Comparison of ENCODE assay signal across 8 mouse cellular contexts in the genomic region with DNA sequence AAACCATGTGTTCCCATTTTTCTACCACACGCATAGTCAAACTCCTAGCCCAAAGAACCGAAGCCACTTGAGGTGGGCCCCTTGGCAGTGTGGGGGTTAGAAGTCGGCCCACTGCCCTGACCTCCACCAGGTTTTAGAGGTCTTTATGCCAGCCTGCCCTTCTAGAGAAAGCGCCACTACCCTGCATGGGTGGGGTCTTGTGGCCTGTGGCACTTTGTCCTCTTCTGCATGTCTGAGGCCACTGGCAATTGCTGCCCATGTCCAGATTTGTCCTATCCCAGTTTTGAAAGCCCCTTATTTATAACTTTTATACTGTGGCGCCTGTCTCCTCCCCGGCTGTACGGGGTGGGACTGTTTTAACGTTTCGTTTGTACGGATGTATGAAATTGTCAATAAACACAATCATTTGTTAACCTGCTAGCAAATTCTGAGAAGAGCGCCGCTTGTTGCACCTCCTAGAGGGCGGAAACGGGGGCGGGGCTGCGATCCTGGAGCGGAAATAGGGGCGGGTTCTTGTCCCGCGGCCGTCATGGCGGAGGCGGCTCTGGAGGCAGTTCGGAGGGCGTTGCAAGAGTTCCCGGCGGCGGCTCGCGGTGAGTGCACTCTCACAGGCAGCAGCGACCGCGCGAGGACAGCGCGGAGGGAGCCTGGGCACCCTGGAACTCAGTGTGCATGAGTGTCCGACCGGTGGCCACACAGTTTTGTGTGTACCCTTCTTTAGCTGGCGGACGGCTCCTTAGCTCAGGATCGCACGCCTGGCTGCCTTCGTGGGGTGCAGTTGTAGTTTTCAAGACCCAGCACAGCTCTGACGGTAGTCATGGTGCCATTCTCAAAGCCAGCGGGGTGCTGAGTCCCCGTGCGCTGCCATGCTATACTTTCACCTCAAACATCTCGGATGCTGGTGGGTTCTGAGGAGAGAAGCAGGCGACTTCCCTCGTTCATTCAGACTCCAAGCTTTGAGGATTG. TPM values are rescaled to one million over a fixed set of nuclear protein-coding genes. Genes with fewer than 3 reads are reported as not detected.
A peak's percentile ranks its signal among the peaks of the same experiment; 100 is the strongest.
DNase-seq lines count a peak whose midpoint lies in the region; ATAC-seq and TF ChIP-seq lines count a peak whose summit lies in the region.

A gene (plus strand): TSS at position 500 of the 966 bp plus-strand sequence.
A gene (plus strand): TSS at position 510 of the 966 bp plus-strand sequence.

- H3K79me2 ChIP-seq in liver, adult 2 months (ENCODE audit: control insufficient read depth, insufficient read depth, low read length) = no peaks in the 10 kb centered on the region
- H3K79me2 ChIP-seq in myocyte (ENCODE audit: control insufficient read depth, insufficient read depth) = no peaks in the 10 kb centered on the region

- H3K4me2 ChIP-seq in kidney, embryonic 16.5 days (replicated peaks; ENCODE audit: low read depth, low read length) = peak within 1 kb of the TSS; percentile 78
- peak within 1 kb of the TSS; percentile 86 for H3K4me2 ChIP-seq in myocyte (ENCODE audit: low read depth)

- H3K9ac ChIP-seq in kidney, embryonic 16.5 days (replicated peaks; ENCODE audit: low read length) = peak within 1 kb of the TSS; percentile 91
- peak within 1 kb of the TSS; percentile 80 for H3K9ac ChIP-seq in liver, adult 2 months (ENCODE audit: low read depth, low read length)

- DNase-seq in A20 (ENCODE audit: low read depth, low spot score) = peak; percentile 95
- DNase-seq in heart, embryonic 10.5 days (ENCODE audit: low spot score) = peak; percentile 96
- DNase-seq in liver, adult 2 months (ENCODE audit: extremely low read depth, low read depth, low spot score) = peak; percentile 75
- peak; percentile 90 for DNase-seq in splenic B cell, adult 2 months (ENCODE audit: low read depth, low spot score)

- peak; percentile 91 for ATAC-seq in kidney, embryonic 16.5 days (ENCODE audit: low FRiP score, low TSS enrichment)

- peak within 1 kb of the TSS; percentile 51 for H3ac ChIP-seq in myocyte (ENCODE audit: control insufficient read depth, insufficient read length)

- H3K27me3 ChIP-seq in heart, embryonic 10.5 days (ENCODE audit: insufficient read depth, poor library complexity, severe bottlenecking) = no peaks in the 10 kb centered on the region
- H3K27me3 ChIP-seq in kidney, embryonic 16.5 days (ENCODE audit: insufficient read depth, low read length) = no peaks in the 10 kb centered on the region
- H3K27me3 ChIP-seq in liver, adult 2 months (ENCODE audit: control insufficient read depth, insufficient read depth, low read length) = no peaks in the 10 kb centered on the region
- no peaks in the 10 kb centered on the region for H3K27me3 ChIP-seq in myocyte (ENCODE audit: control insufficient read depth, insufficient read depth, insufficient read length)
- H3K27me3 ChIP-seq in splenic B cell, adult 2 months (ENCODE audit: control insufficient read depth, insufficient read depth, low read length, poor library complexity, severe bottlenecking) = no peaks in the 10 kb centered on the region

- no peak; the same call in 1 of the 2 replicates for TF ChIP-seq POLR2A in bone marrow macrophage, adult 2 months (IDR thresholded peaks at IDR 0.05; ENCODE audit: borderline replicate concordance, low read depth, low read length)
- TF ChIP-seq POLR2A in embryonic fibroblast, embryonic 13.5 days (IDR thresholded peaks at IDR 0.05; ENCODE audit: low read depth, low read length) = peak; percentile 95
- peak; percentile 88 for TF ChIP-seq POLR2A in liver, adult 2 months (IDR thresholded peaks at IDR 0.05; ENCODE audit: extremely low read depth, insufficient read depth, low read length)
- TF ChIP-seq POLR2A in myocyte (IDR thresholded peaks at IDR 0.05; ENCODE audit: insufficient read length, low read depth) = peak; percentile 88

- peak within 1 kb of the TSS; percentile 51 for H3K27ac ChIP-seq in bone marrow macrophage, adult 2 months (ENCODE audit: insufficient read depth, low read depth, low read length)
- peak within 1 kb of the TSS; percentile 45 for H3K27ac ChIP-seq in embryonic fibroblast, embryonic 13.5 days (ENCODE audit: insufficient read depth, low read length)
- H3K27ac ChIP-seq in heart, embryonic 10.5 days = peak within 1 kb of the TSS; percentile 93
- peak within 1 kb of the TSS; percentile 93 for H3K27ac ChIP-seq in kidney, embryonic 16.5 days (ENCODE audit: low read length)
- H3K27ac ChIP-seq in liver, adult 2 months (replicated peaks; ENCODE audit: insufficient read depth, low read depth, low read length) = peak within 1 kb of the TSS; percentile 62

- H3K4me3 ChIP-seq in bone marrow macrophage, adult 2 months (ENCODE audit: insufficient read depth, low read length) = peak within 1 kb of the TSS; percentile 94
- peak within 1 kb of the TSS; percentile 66 for H3K4me3 ChIP-seq in embryonic fibroblast, embryonic 13.5 days (ENCODE audit: insufficient read depth, low read length)
- peak within 1 kb of the TSS; percentile 84 for H3K4me3 ChIP-seq in heart, embryonic 10.5 days
- H3K4me3 ChIP-seq in kidney, embryonic 16.5 days (ENCODE audit: low read length) = peak within 1 kb of the TSS; percentile 84
- H3K4me3 ChIP-seq in liver, adult 2 months (ENCODE audit: insufficient read depth, low read depth, low read length) = peak within 1 kb of the TSS; percentile 73
- H3K4me3 ChIP-seq in myocyte = peak within 1 kb of the TSS; percentile 57

- WGBS in heart, embryonic 10.5 days = 5% methylated on average over 50 of the region's 50 CpGs
- WGBS in kidney, embryonic 16.5 days = 5% methylated on average over 50 of the region's 50 CpGs
- 6% methylated on average over 50 of the region's 50 CpGs for WGBS in liver, adult 2 months

- H3K4me1 ChIP-seq in bone marrow macrophage, adult 2 months (ENCODE audit: control insufficient read depth, insufficient read depth, low read length) = peaks cover 14% of the 10 kb centered on the region
- peaks cover 5% of the 10 kb centered on the region for H3K4me1 ChIP-seq in embryonic fibroblast, embryonic 13.5 days (ENCODE audit: control insufficient read depth, insufficient read depth, low read length)
- H3K4me1 ChIP-seq in heart, embryonic 10.5 days = peaks cover 22% of the 10 kb centered on the region
- H3K4me1 ChIP-seq in kidney, embryonic 16.5 days (ENCODE audit: insufficient read depth, low read length) = peaks cover 9% of the 10 kb centered on the region
- peaks cover 5% of the 10 kb centered on the region for H3K4me1 ChIP-seq in liver, adult 2 months (ENCODE audit: control insufficient read depth, insufficient read depth, low read length)

- TF ChIP-seq CTCF in bone marrow macrophage, adult 2 months (IDR thresholded peaks at IDR 0.05; ENCODE audit: low read depth, low read length) = no peak
- no peak for TF ChIP-seq CTCF in embryonic fibroblast, embryonic 13.5 days (IDR thresholded peaks at IDR 0.05; ENCODE audit: borderline replicate concordance, insufficient read depth, low read length)
- no peak for TF ChIP-seq CTCF in liver, adult 2 months (IDR thresholded peaks at IDR 0.05; ENCODE audit: low read depth, low read length)

- peaks cover 64% of the 10 kb centered on the region for H3K36me3 ChIP-seq in heart, embryonic 10.5 days
- peaks cover 36% of the 10 kb centered on the region for H3K36me3 ChIP-seq in kidney, embryonic 16.5 days (ENCODE audit: insufficient read depth, low read length)
- H3K36me3 ChIP-seq in liver, adult 2 months (ENCODE audit: control insufficient read depth, insufficient read depth, low read length) = no peaks in the 10 kb centered on the region
- H3K36me3 ChIP-seq in myocyte (ENCODE audit: control insufficient read depth, insufficient read depth) = no peaks in the 10 kb centered on the region
- H3K36me3 ChIP-seq in splenic B cell, adult 2 months (ENCODE audit: control insufficient read depth, insufficient read depth, low read length, poor library complexity, severe bottlenecking) = no peaks in the 10 kb centered on the region; the same call in 1 of the 2 replicates

- H3K9me3 ChIP-seq in heart, embryonic 10.5 days = no peaks in the 10 kb centered on the region
- H3K9me3 ChIP-seq in kidney, embryonic 16.5 days (ENCODE audit: low read length) = no peaks in the 10 kb centered on the region

TF ChIP-seq in myocyte, 11 proteins besides CTCF, POLR2A, EP300 and RAD21:
- peak; percentile 94 for TF ChIP-seq POLR2AphosphoS2 (IDR thresholded peaks at IDR 0.05; ENCODE audit: insufficient read length, low read depth)
- TF ChIP-seq MYOG (IDR thresholded peaks at IDR 0.05; ENCODE audit: control insufficient read depth in 1 of 3, insufficient read depth in 1 of 3, insufficient read length in 2 of 3, low read depth in 2 of 3) = no peak

RNA-seq across cellular contexts. Expression of the first gene that starts in this region (rescaled TPM):
- polyA plus RNA-seq in bone marrow macrophage, adult 2 months (2012; ENCODE audit: insufficient read depth, insufficient read length, missing spikeins) = 2.4 and 2.8 TPM in 2 replicates
- 4.4 and 6.3 TPM in 2 replicates for polyA plus RNA-seq in embryonic fibroblast, embryonic 13.5 days (2011; ENCODE audit: insufficient read length, low read depth, missing spikeins)
- polyA plus RNA-seq in heart, embryonic 10.5 days (2016; fragmentation: Nextera tagmentation; extraction: Ambion mirVana) = 16.8 and 17.6 TPM in 2 replicates
- 24.7 and 25.2 TPM in 2 replicates for polyA plus RNA-seq in kidney, embryonic 16.5 days (2015; fragmentation: Nextera tagmentation; extraction: Ambion mirVana)
- total RNA-seq in liver, adult 2 months (2014; rRNA removed) = 1.7 and 2.8 TPM in 2 replicates
- 4.6 and 6.5 TPM in 2 replicates for polyA plus RNA-seq in liver, adult 2 months (2012; rRNA removed)
- 10.7 TPM for polyA plus RNA-seq in myocyte (2012; fragmentation: generic; extraction: Trizol)

RNA-seq across cellular contexts. Expression of the second gene that starts in this region (rescaled TPM):
- polyA plus RNA-seq in bone marrow macrophage, adult 2 months (2012; ENCODE audit: insufficient read depth, insufficient read length, missing spikeins) = 0.25 TPM in 1 of 2 replicates, not detected in the other
- polyA plus RNA-seq in embryonic fibroblast, embryonic 13.5 days (2011; ENCODE audit: insufficient read length, low read depth, missing spikeins) = 0.53 and 3.4 TPM in 2 replicates
- 2.6 and 5.5 TPM in 2 replicates for polyA plus RNA-seq in heart, embryonic 10.5 days (2016; fragmentation: Nextera tagmentation; extraction: Ambion mirVana)
- 4.0 and 6.0 TPM in 2 replicates for polyA plus RNA-seq in kidney, embryonic 16.5 days (2015; fragmentation: Nextera tagmentation; extraction: Ambion mirVana)
- 0.13 and 1.5 TPM in 2 replicates for total RNA-seq in liver, adult 2 months (2014; rRNA removed)
- 0.91 and 1.8 TPM in 2 replicates for polyA plus RNA-seq in liver, adult 2 months (2012; rRNA removed)
- 1.1 TPM for polyA plus RNA-seq in myocyte (2012; fragmentation: generic; extraction: Trizol)

Comparison
In these comparisons a context has a peak if more than half of its experiments do, and no peak if none do; other contexts are left out.
1. Peak in every context shown above with its lines: DNase-seq, ATAC-seq, H3K4me3 ChIP-seq and H3K27ac ChIP-seq.